Mouse (Mus musculus): ENCODE results near the gene Col28a1.

DNA sequence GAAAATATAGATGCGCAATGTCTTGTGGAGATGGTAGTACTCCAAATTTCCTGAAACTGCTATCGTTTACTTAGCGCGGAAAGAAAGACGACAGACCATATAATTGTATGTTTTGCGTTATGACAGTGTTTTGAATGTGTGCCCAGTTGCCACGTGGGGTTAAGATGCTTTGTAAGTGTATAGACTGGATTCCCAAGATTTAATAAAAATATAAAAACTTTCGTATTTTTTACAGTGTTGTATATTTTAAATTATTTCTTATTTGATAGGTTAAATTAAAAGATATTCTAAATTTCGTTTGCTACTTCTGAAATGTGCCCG lies 17.4 kb upstream of the Col28a1 start:
- TF ChIP-seq CTCF (IDR thresholded peaks at IDR 0.05; ENCODE audit: low read depth, low read length) = no peak
- TF ChIP-seq POLR2A (IDR thresholded peaks at IDR 0.05; ENCODE audit: borderline replicate concordance, low read depth, low read length) = no peak

All from bone marrow macrophage, adult 2 months (primary cell).